In the genomic region with DNA sequence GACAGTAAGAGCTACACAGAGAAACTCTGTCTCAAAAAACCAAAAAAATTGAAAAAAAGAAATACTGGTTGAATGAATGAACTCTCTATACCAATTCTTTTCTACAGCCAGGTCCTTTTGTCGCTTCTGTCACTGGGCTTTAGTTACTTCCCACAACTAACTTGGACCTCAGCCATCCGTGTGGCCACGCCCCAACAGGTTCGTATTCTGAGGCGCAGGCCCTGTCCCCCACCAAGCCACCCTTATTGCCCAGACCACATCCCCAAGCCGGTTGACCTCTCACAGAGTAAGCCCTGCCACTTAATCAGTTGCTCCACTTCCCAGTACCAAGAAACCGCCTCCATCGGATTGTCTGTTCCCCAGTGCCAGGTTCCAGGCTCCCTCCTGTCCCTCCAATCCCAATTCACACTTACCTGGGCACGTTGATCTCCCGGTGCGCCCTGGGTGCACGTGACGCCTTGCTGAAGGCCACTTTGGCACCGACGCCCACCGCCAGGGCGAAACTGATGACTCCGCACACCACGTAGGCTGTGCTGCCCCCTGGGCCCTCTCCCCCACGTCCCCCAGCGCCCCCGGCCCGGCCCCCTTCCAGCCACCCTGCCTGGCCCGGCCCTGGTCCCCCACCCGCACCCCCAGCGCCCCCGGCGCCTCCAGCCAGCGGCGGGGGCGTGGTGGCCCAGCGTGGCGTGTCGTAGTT, we compare ENCODE assay signal across 9 mouse cellular contexts. TPM values are rescaled to one million over a fixed set of nuclear protein-coding genes. Genes with fewer than 3 reads are reported as not detected.
DNase-seq lines count a peak whose midpoint lies in the region; ATAC-seq and TF ChIP-seq lines count a peak whose summit lies in the region.
"Had no signal": no experiment of that assay in that cellular context is flagged by ENCODE, and none has a peak within 500 bp of the region (broad histone marks: within the 10 kb centered on the region; RNA-seq: fewer than 3 reads in every experiment).

No protein-coding gene starts in this region.

- peaks cover 49% of the 10 kb centered on the region for H3K27me3 ChIP-seq in intestine, postnatal 0 days (replicated peaks; ENCODE audit: control insufficient read depth, insufficient read depth, low read length)

- H3K27ac ChIP-seq in intestine, postnatal 0 days (ENCODE audit: low read depth, low read length): no peak overlapping the region

- peak; percentile 13 for DNase-seq in embryo, embryonic 11 days
- no peak for DNase-seq in embryo, embryonic 9.5 days (ENCODE audit: extremely low spot score)
- peak; percentile 75 for DNase-seq in lung, postnatal 36 days
- DNase-seq in thymus, postnatal 0 days (ENCODE audit: low spot score): no peak
- DNase-seq in adrenal gland, postnatal 25 days: no peak
- no peak for DNase-seq in right cerebral cortex, adult 18-20 months

- 4% methylated on average over 34 of the region's 34 CpGs for WGBS in intestine, postnatal 0 days

- peak overlapping the region; percentile 85 for H3K4me2 ChIP-seq in intestine, postnatal 0 days (replicated peaks; ENCODE audit: low read depth)

- ATAC-seq in common myeloid progenitor, adult 5-6 weeks (replicated peaks; ENCODE audit: low read depth, poor library complexity, severe bottlenecking): peak; percentile 22
- ATAC-seq in intestine, postnatal 0 days: peak; percentile 26

- no peak for TF ChIP-seq CTCF in intestine, postnatal 0 days (IDR thresholded peaks at IDR 0.05; ENCODE audit: low read depth)

- no peaks in the 10 kb centered on the region for H3K36me3 ChIP-seq in intestine, postnatal 0 days (ENCODE audit: control insufficient read depth, insufficient read depth)

- peak overlapping the region; percentile 45 for H3K4me3 ChIP-seq in intestine, postnatal 0 days (ENCODE audit: low read depth, low read length)

- H3K9me3 ChIP-seq in intestine, postnatal 0 days (ENCODE audit: control insufficient read depth): no peaks in the 10 kb centered on the region

- no peaks in the 10 kb centered on the region for H3K4me1 ChIP-seq in intestine, postnatal 0 days (replicated peaks; ENCODE audit: control insufficient read depth, insufficient read depth, low read length)

- no peak overlapping the region for H3K9ac ChIP-seq in intestine, postnatal 0 days (ENCODE audit: low read depth, low read length)

RNA-seq across cellular contexts. Expression of a gene that starts 8.7 kb away (rescaled TPM):
- 0.05 TPM in 2 replicates for total RNA-seq in common myeloid progenitor, adult 5-6 weeks (2017)
- polyA plus RNA-seq in intestine, postnatal 0 days (2015; fragmentation: Nextera tagmentation; extraction: Ambion mirVana): 0.07 and 0.09 TPM in 2 replicates
- polyA plus RNA-seq in thymus, postnatal 0 days (2015; fragmentation: Nextera tagmentation; extraction: Ambion mirVana): not detected in 2 replicates
- 2.0 and 2.2 TPM in 2 replicates for total RNA-seq in adrenal gland, postnatal 25 days (2021)
- polyA plus RNA-seq: C2C12 had no signal

RNA-seq across cellular contexts. Expression of a gene that starts 23.4 kb away (rescaled TPM):
- total RNA-seq in common myeloid progenitor, adult 5-6 weeks (2017): 190 and 203 TPM in 2 replicates
- 116 and 126 TPM in 2 replicates for polyA plus RNA-seq in intestine, postnatal 0 days (2015; fragmentation: Nextera tagmentation; extraction: Ambion mirVana)
- 413 and 414 TPM in 2 replicates for polyA plus RNA-seq in thymus, postnatal 0 days (2015; fragmentation: Nextera tagmentation; extraction: Ambion mirVana)
- total RNA-seq in adrenal gland, postnatal 25 days (2021): 114 and 127 TPM in 2 replicates

RNA-seq across cellular contexts. Expression of a gene that starts 34.3 kb away (rescaled TPM):
- 8.0 and 70.9 TPM in 2 replicates for total RNA-seq in common myeloid progenitor, adult 5-6 weeks (2017)
- polyA plus RNA-seq in intestine, postnatal 0 days (2015; fragmentation: Nextera tagmentation; extraction: Ambion mirVana): 12.5 and 15.5 TPM in 2 replicates
- polyA plus RNA-seq in thymus, postnatal 0 days (2015; fragmentation: Nextera tagmentation; extraction: Ambion mirVana): 19.9 and 22.0 TPM in 2 replicates
- 24.0 and 30.5 TPM in 2 replicates for total RNA-seq in adrenal gland, postnatal 25 days (2021)

RNA-seq across cellular contexts. Expression of a gene that starts 41.2 kb away (rescaled TPM):
- 3.8 and 6.5 TPM in 2 replicates for total RNA-seq in common myeloid progenitor, adult 5-6 weeks (2017)
- 1.3 and 1.6 TPM in 2 replicates for polyA plus RNA-seq in intestine, postnatal 0 days (2015; fragmentation: Nextera tagmentation; extraction: Ambion mirVana)
- 0.72 and 0.81 TPM in 2 replicates for polyA plus RNA-seq in thymus, postnatal 0 days (2015; fragmentation: Nextera tagmentation; extraction: Ambion mirVana)
- total RNA-seq in adrenal gland, postnatal 25 days (2021): 42.1 and 48.2 TPM in 2 replicates

RNA-seq across cellular contexts. Expression of a gene that starts 43.1 kb away (rescaled TPM):
- 690 and 777 TPM in 2 replicates for total RNA-seq in common myeloid progenitor, adult 5-6 weeks (2017)
- polyA plus RNA-seq in intestine, postnatal 0 days (2015; fragmentation: Nextera tagmentation; extraction: Ambion mirVana): 419 and 467 TPM in 2 replicates
- 546 and 590 TPM in 2 replicates for polyA plus RNA-seq in thymus, postnatal 0 days (2015; fragmentation: Nextera tagmentation; extraction: Ambion mirVana)
- 922 and 1,210 TPM in 2 replicates for total RNA-seq in adrenal gland, postnatal 25 days (2021)

Comparison
In these comparisons a context has a peak if more than half of its experiments do, and no peak if none do; other contexts are left out.
1. DNase-seq: peak in embryo, embryonic 11 days (single experiment) and lung, postnatal 36 days (single experiment); none in embryo, embryonic 9.5 days (single experiment), thymus, postnatal 0 days (single experiment), adrenal gland, postnatal 25 days (single experiment) and right cerebral cortex, adult 18-20 months (single experiment).